Mouse (Mus musculus) kidney, adult 2 months (tissue): ENCODE measurements at regions not wholly inside any gene's neighbourhood (a gene's known extent, or its start where the extent isn't known, plus 50 kb on each side); places are given as distances from the start of the nearest gene placed in this dataset.

Experiments used
- CTCF ChIP-seq: fragments of 200-500 bp; conservative IDR thresholded peaks from 2 replicates; pipeline ENCODE4 v1.5.1; 2011; ENCODE audit warnings: low read depth, mild to moderate bottlenecking, control low read depth, low read length, moderate library complexity, mixed read lengths; ENCODE audit not compliant: insufficient read depth, insufficient read length
- POLR2A ChIP-seq: fragments of 200-500 bp; IDR thresholded peaks from one replicate; pipeline ENCODE4 v1.6.1; 2011; ENCODE audit warnings: low read depth, low read length, control low read depth

DNA sequence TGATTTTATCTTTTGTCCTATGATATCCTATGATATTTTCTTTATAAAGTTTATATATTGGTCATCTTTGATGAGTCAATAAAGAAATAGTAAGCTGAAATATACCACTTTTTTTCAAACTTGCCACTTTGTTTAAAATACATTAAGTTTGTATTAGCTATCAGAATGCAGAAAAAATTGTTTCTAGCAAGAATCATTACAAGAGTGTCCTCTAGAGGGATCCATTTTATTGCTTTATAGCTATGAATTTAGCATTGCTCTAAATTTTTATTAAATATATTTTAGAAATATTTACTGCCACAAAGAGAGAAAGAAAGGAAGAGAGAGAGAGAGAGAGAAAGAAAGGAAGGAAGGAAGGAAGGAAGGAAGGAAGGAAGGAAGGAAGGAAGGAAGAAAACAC is 348.0 kb downstream of the Plod2 start:
- TF ChIP-seq POLR2A (no peak), CTCF (no peak)
